In the genomic region with DNA sequence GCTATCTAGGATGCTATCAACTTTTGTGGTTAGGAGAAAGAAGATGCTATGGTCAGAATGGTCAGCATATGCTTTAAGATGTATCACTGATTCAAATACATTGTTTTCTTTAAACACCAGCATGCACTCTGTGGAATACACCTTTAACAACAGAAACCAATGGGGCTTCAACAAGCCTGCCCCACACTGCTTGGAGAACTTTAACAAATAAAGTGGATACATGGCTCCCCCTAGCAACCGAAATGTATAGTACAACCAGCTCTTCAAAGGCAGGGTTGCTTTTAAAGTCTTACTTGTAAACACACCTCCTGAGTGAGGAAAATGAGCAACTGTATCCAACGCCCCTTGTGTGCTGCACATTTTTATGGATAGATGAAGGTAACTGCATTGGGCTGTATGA, we compare ENCODE assay signal across 11 mouse cellular contexts.
A peak's percentile ranks its signal among the peaks of the same experiment; 100 is the strongest.
DNase-seq lines count a peak whose midpoint lies in the region; ATAC-seq and TF ChIP-seq lines count a peak whose summit lies in the region.
"Had no signal": no experiment of that assay in that cellular context is flagged by ENCODE, and none has a peak within 500 bp of the region (broad histone marks: within the 10 kb centered on the region; RNA-seq: fewer than 3 reads in every experiment).

No protein-coding gene starts in this region.

- no peaks in the 10 kb centered on the region for H3K36me3 ChIP-seq in limb, embryonic 14.5 days (ENCODE audit: control insufficient read depth, insufficient read depth, low read length)
- H3K36me3 ChIP-seq: liver, embryonic 13.5 days; stomach, embryonic 15.5 days had no signal

- no peak overlapping the region for H3K4me2 ChIP-seq in limb, embryonic 14.5 days (replicated peaks; ENCODE audit: low read depth, low read length, severe bottlenecking)
- H3K4me2 ChIP-seq: liver, embryonic 13.5 days; stomach, embryonic 15.5 days had no signal

- no peaks in the 10 kb centered on the region for H3K9me3 ChIP-seq in limb, embryonic 14.5 days (ENCODE audit: control insufficient read depth, low read length)
- H3K9me3 ChIP-seq: liver, embryonic 13.5 days; stomach, embryonic 15.5 days had no signal

- H3K27ac ChIP-seq in limb, embryonic 14.5 days (replicated peaks; ENCODE audit: low read depth, low read length): no peak overlapping the region
- H3K27ac ChIP-seq: liver, embryonic 13.5 days; stomach, embryonic 15.5 days had no signal

- no peak overlapping the region for H3K4me3 ChIP-seq in limb, embryonic 14.5 days (replicated peaks; ENCODE audit: low read length)
- H3K4me3 ChIP-seq: erythroblast, embryonic 14.5 days; liver, embryonic 13.5 days; stomach, embryonic 15.5 days had no signal

- peak; percentile 15 for DNase-seq in adrenal gland, postnatal 14 days
- DNase-seq in adrenal gland, postnatal 25 days: no peak
- DNase-seq in 3T3-L1 (ENCODE audit: low read depth, low spot score): peak; percentile 68
- DNase-seq in cerebellum, adult 8-10 months: peak; percentile 26
- peak; percentile 73 for DNase-seq in limb, embryonic 14.5 days (ENCODE audit: low spot score)
- peak; percentile 53 for DNase-seq in right cerebral cortex, postnatal 4 days
- no peak for DNase-seq in ovary, adult 18-20 months (ENCODE audit: low spot score)
- DNase-seq: liver, embryonic 13.5 days had no signal

- ATAC-seq in granulocyte monocyte progenitor cell, adult 5-6 weeks (replicated peaks; ENCODE audit: poor library complexity, severe bottlenecking): peak; percentile 59
- ATAC-seq in limb, embryonic 14.5 days (ENCODE audit: low FRiP score, low read depth): 0 out of 2 replicates have a peak, but pooled peaks have one; percentile 37

- no peak overlapping the region for H3K9ac ChIP-seq in limb, embryonic 14.5 days (ENCODE audit: low read depth, low read length, severe bottlenecking)
- H3K9ac ChIP-seq: liver, embryonic 13.5 days; stomach, embryonic 15.5 days had no signal

- no peaks in the 10 kb centered on the region for H3K4me1 ChIP-seq in limb, embryonic 14.5 days (ENCODE audit: control insufficient read depth, insufficient read depth, low read length)
- H3K4me1 ChIP-seq: liver, embryonic 13.5 days; stomach, embryonic 15.5 days had no signal

- WGBS in limb, embryonic 14.5 days: 6% methylated on average over 2 of the region's 2 CpGs

- no peak for TF ChIP-seq POLR2A in limb, embryonic 14.5 days (IDR thresholded peaks at IDR 0.05; ENCODE audit: borderline replicate concordance, extremely low read depth, insufficient read depth, insufficient read length)

- no peaks in the 10 kb centered on the region for H3K27me3 ChIP-seq in limb, embryonic 14.5 days (ENCODE audit: control insufficient read depth, insufficient read depth, low read length)
- H3K27me3 ChIP-seq: liver, embryonic 13.5 days; stomach, embryonic 15.5 days had no signal

Comparison
In these comparisons a context has a peak if more than half of its experiments do, and no peak if none do; other contexts are left out.
1. DNase-seq: peak in adrenal gland, postnatal 14 days (single experiment), 3T3-L1 (single experiment), cerebellum, adult 8-10 months (single experiment), limb, embryonic 14.5 days (single experiment) and right cerebral cortex, postnatal 4 days (single experiment); none in adrenal gland, postnatal 25 days (single experiment) and ovary, adult 18-20 months (single experiment).